Mouse (Mus musculus): ENCODE data around the gene Evc.

- TF ChIP-seq POLR2A (IDR thresholded peaks at IDR 0.05; ENCODE audit: low read depth, low read length): no peak
- no peak for TF ChIP-seq CTCF (conservative IDR thresholded peaks at IDR 0.05; ENCODE audit: insufficient read depth, insufficient read length, low read depth, low read length)
Measured at GRCm38 (mm10) chr5:37240550-37240949, 96.1 kb downstream of the Evc start.
